Comparison of ENCODE assay signal across 8 mouse cellular contexts in the genomic region with DNA sequence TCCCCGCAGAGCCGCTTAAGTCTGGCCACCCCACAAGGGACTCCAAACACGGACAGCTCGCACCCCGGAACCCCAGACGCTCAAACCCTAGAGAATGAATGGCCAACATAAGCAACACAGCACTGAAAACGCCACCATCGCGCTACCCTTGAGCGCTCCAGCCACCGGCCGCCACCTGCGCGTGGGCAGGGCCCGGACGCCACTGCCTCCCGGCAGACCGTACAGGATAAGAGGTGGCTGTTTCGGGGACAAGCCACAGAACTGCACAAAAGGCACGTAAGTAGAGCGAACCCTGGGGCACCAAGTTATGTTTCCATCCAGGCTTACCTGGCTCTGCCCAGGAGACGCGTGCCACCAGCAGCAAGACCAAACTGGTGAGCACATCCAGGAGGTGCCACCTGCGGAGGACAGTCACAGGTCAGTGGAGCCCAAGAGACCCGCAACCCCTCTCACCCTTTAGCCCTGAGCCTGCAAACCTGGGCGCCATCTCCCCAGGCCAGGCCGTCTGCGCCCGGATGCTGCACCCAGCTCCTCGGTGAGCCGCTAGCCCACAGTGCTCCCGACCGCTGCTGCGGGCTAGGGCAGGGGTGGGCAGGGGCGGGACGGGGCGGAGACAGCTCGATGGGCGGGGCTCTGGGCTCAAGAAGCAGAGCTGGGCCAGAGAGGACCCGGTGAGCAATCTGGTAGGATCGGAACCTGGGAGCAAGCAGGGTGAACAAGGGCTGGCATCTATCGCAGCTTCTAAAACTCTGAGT. TPM values are rescaled to one million over a fixed set of nuclear protein-coding genes. Genes with fewer than 3 reads are reported as not detected.
DNase-seq lines count a peak whose midpoint lies in the region; ATAC-seq and TF ChIP-seq lines count a peak whose summit lies in the region.

TSS of gene Col18a1 (minus strand) at position 586 of the 755 bp plus-strand sequence.

- WGBS in forebrain, embryonic 15.5 days: under 1% methylated on average over 42 of the region's 42 CpGs
- 1% methylated on average over 41 of the region's 42 CpGs for WGBS in intestine, embryonic 16.5 days
- 2% methylated on average over 42 of the region's 42 CpGs for WGBS in liver, postnatal 0 days (ENCODE audit: insufficient replicate concordance)
- WGBS in stomach, embryonic 14.5 days: under 1% methylated on average over 42 of the region's 42 CpGs

- peak within 1 kb of the TSS; percentile 65 for H3K4me3 ChIP-seq in gastrocnemius, adult 2 months
- H3K4me3 ChIP-seq in forebrain, embryonic 15.5 days: peak within 1 kb of the TSS; percentile 43
- H3K4me3 ChIP-seq in intestine, embryonic 16.5 days (ENCODE audit: low read length): peak within 1 kb of the TSS; percentile 60
- H3K4me3 ChIP-seq in liver, postnatal 0 days (ENCODE audit: low read depth, low read length): peak within 1 kb of the TSS; percentile 43
- H3K4me3 ChIP-seq in stomach, embryonic 14.5 days (ENCODE audit: low read depth, low read length): peak within 1 kb of the TSS; percentile 46

- no peaks in the 10 kb centered on the region for H3K36me3 ChIP-seq in forebrain, embryonic 15.5 days
- no peaks in the 10 kb centered on the region for H3K36me3 ChIP-seq in intestine, embryonic 16.5 days (ENCODE audit: control insufficient read depth, insufficient read depth, low read length)
- H3K36me3 ChIP-seq in liver, postnatal 0 days (replicated peaks; ENCODE audit: insufficient read depth, low read length): no peaks in the 10 kb centered on the region
- H3K36me3 ChIP-seq in stomach, embryonic 14.5 days (ENCODE audit: control insufficient read depth, insufficient read depth, low read length): no peaks in the 10 kb centered on the region

- peak; percentile 52 for DNase-seq in gastrocnemius, adult 2 months
- no peak for DNase-seq in gastrocnemius, postnatal 36 days
- peak; percentile 53 to 58 for DNase-seq in adrenal gland, adult 18-20 months (ENCODE audit: low spot score in 2 of 2)
- peak; percentile 64 for DNase-seq in liver, postnatal 0 days
- no peak for DNase-seq in c-Kit-positive CD71-positive TER-119-positive erythroid progenitor cells, embryonic 14.5 days (ENCODE audit: low spot score)

- no peaks in the 10 kb centered on the region for H3K9me3 ChIP-seq in forebrain, embryonic 15.5 days
- no peaks in the 10 kb centered on the region for H3K9me3 ChIP-seq in intestine, embryonic 16.5 days (ENCODE audit: control insufficient read depth, low read length)
- H3K9me3 ChIP-seq in liver, postnatal 0 days (ENCODE audit: low read length): no peaks in the 10 kb centered on the region
- no peaks in the 10 kb centered on the region for H3K9me3 ChIP-seq in stomach, embryonic 14.5 days (ENCODE audit: control insufficient read depth, low read depth, low read length)

- H3K4me1 ChIP-seq in forebrain, embryonic 15.5 days: peaks cover 21% of the 10 kb centered on the region
- peaks cover 20% of the 10 kb centered on the region for H3K4me1 ChIP-seq in intestine, embryonic 16.5 days (ENCODE audit: control insufficient read depth, insufficient read depth, low read length)
- peaks cover 11% of the 10 kb centered on the region for H3K4me1 ChIP-seq in liver, postnatal 0 days (ENCODE audit: insufficient read depth)
- peaks cover 18% of the 10 kb centered on the region for H3K4me1 ChIP-seq in stomach, embryonic 14.5 days (ENCODE audit: control insufficient read depth, insufficient read depth, low read length)

- peak; percentile 71 for ATAC-seq in forebrain, embryonic 15.5 days (replicated peaks)
- peak; percentile 81 for ATAC-seq in intestine, embryonic 16.5 days
- peak; percentile 60 for ATAC-seq in liver, postnatal 0 days
- peak; percentile 73 for ATAC-seq in stomach, embryonic 14.5 days (ENCODE audit: insufficient number of reproducible peaks, insufficient read depth, low FRiP score, low read depth)

- H3K4me2 ChIP-seq in forebrain, embryonic 15.5 days (replicated peaks): peak within 1 kb of the TSS; percentile 85
- peak within 1 kb of the TSS; percentile 96 for H3K4me2 ChIP-seq in intestine, embryonic 16.5 days (ENCODE audit: low read depth, low read length)
- peak within 1 kb of the TSS; percentile 72 for H3K4me2 ChIP-seq in liver, postnatal 0 days (ENCODE audit: low read depth, low read length)
- H3K4me2 ChIP-seq in stomach, embryonic 14.5 days (replicated peaks; ENCODE audit: low read depth, low read length): peak within 1 kb of the TSS; percentile 90

- intact Hi-C loops in gastrocnemius, adult 2 months (cut with DNase I): no loop called here
- intact Hi-C loops in gastrocnemius, postnatal 36 days (cut with DNase I): no loop called here

- TF ChIP-seq CTCF in gastrocnemius, adult 2 months (IDR thresholded peaks at IDR 0.05): no peak
- no peak for TF ChIP-seq CTCF in liver, postnatal 0 days (IDR thresholded peaks at IDR 0.05; ENCODE audit: low read depth)

- peak within 1 kb of the TSS; percentile 56; the same call in 1 of the 2 replicates for H3K27ac ChIP-seq in gastrocnemius, adult 2 months
- H3K27ac ChIP-seq in forebrain, embryonic 15.5 days (replicated peaks): peak within 1 kb of the TSS; percentile 31; the same call in 1 of the 2 replicates
- H3K27ac ChIP-seq in intestine, embryonic 16.5 days (ENCODE audit: low read length): no peak within 1 kb of the TSS
- H3K27ac ChIP-seq in liver, postnatal 0 days (ENCODE audit: low read depth): no peak within 1 kb of the TSS
- H3K27ac ChIP-seq in stomach, embryonic 14.5 days (ENCODE audit: low read length): peak within 1 kb of the TSS; percentile 21; the same call in 1 of the 2 replicates

- no peak for TF ChIP-seq EP300 in liver, postnatal 0 days (IDR thresholded peaks at IDR 0.05; ENCODE audit: low read depth)

- H3K27me3 ChIP-seq in forebrain, embryonic 15.5 days: peaks cover 4% of the 10 kb centered on the region; the same call in 1 of the 2 replicates
- H3K27me3 ChIP-seq in intestine, embryonic 16.5 days (replicated peaks; ENCODE audit: control insufficient read depth, insufficient read depth, low read length): peaks cover 17% of the 10 kb centered on the region
- peaks cover 42% of the 10 kb centered on the region for H3K27me3 ChIP-seq in liver, postnatal 0 days (ENCODE audit: insufficient read depth, low read length)
- H3K27me3 ChIP-seq in stomach, embryonic 14.5 days (ENCODE audit: control insufficient read depth, insufficient read depth, low read length): 0 out of 2 replicates have a peak, but pooled peaks cover 4% of the 10 kb centered on the region

- peak within 1 kb of the TSS; percentile 35 for H3K9ac ChIP-seq in forebrain, embryonic 15.5 days (replicated peaks)
- peak within 1 kb of the TSS; percentile 67 for H3K9ac ChIP-seq in intestine, embryonic 16.5 days (ENCODE audit: low read depth, low read length)
- no peak within 1 kb of the TSS for H3K9ac ChIP-seq in liver, postnatal 0 days (replicated peaks)
- H3K9ac ChIP-seq in stomach, embryonic 14.5 days (replicated peaks; ENCODE audit: low read depth, low read length): peak within 1 kb of the TSS; percentile 42; the same call in 1 of the 2 replicates

RNA-seq across cellular contexts. Expression of gene Col18a1, which starts in this region (rescaled TPM):
- total RNA-seq in gastrocnemius, adult 2 months (2021): 1 to 10 TPM; 3.8 to 6.0 TPM
- 10 to 100 TPM in 1 of 2 experiments, 1 to 10 TPM in 1; 6.4 to 10.3 TPM for total RNA-seq in gastrocnemius, postnatal 36 days (2021)
- total RNA-seq in adrenal gland, adult 18-20 months (2021): 10 to 100 TPM; 31.8 to 41.9 TPM
- polyA plus RNA-seq in forebrain, embryonic 15.5 days (2015; fragmentation: Nextera tagmentation; extraction: Ambion mirVana): 23.5 and 23.8 TPM in 2 replicates
- polyA plus RNA-seq in intestine, embryonic 16.5 days (2015; fragmentation: Nextera tagmentation; extraction: Ambion mirVana): 48.6 and 54.3 TPM in 2 replicates
- 137 and 167 TPM in 2 replicates for polyA plus RNA-seq in liver, postnatal 0 days (2015; fragmentation: Nextera tagmentation; extraction: Ambion mirVana)
- polyA plus RNA-seq in stomach, embryonic 14.5 days (2014; fragmentation: Nextera tagmentation; extraction: Ambion mirVana): 49.8 and 56.3 TPM in 2 replicates

Comparison
In these comparisons a context has a peak if more than half of its experiments do, and no peak if none do; other contexts are left out.
1. DNase-seq: peak in gastrocnemius, adult 2 months (single experiment), adrenal gland, adult 18-20 months (2 of 2) and liver, postnatal 0 days (single experiment); none in gastrocnemius, postnatal 36 days (0 of 2) and c-Kit-positive CD71-positive TER-119-positive erythroid progenitor cells, embryonic 14.5 days (single experiment).
2. H3K27ac ChIP-seq: peak in gastrocnemius, adult 2 months (single experiment), forebrain, embryonic 15.5 days (single experiment) and stomach, embryonic 14.5 days (single experiment); none in intestine, embryonic 16.5 days (single experiment) and liver, postnatal 0 days (single experiment).
3. Peak in every context shown above with its lines, with median percentiles within 50 percentile points of each other: H3K4me3 ChIP-seq, ATAC-seq and H3K4me2 ChIP-seq.